ENCODE assay signal across 15 mouse cellular contexts in the genomic region with DNA sequence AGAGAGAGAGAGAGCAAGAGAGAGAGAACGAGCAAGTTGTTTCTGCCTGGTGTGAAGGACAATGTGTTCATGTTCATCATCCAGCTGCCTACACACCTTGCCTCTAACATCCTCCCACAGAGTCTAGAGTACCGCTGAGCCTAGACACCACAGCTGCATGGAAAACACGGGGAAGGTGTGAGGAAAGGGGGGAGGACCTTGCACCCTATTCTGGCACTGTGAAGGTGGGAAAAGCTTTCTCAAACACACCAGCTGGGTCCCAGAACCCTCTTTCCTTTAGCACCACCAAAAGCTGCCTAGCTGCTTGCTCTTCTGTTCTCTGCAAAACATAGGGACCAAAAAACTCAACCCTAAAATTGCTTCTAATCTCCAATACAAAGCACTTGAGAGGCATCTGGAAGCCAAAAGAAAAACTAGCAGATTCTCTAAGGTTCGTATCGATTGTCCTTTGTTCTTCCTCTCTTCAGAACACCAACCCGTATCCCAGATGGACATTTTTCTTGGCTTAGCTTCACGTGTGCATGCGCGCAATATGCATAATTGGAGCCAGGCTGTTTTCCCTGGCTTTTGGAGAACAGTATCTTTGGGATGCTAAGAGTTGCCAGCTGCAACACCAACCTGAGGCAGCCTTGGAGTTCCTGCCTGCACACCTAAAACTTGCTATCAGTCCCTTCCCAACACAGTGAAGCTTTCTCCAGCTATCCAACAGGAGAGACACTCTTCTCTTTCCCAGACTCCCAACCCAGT. TPM values are rescaled to one million over a fixed set of nuclear protein-coding genes. Genes with fewer than 3 reads are reported as not detected.
DNase-seq lines count a peak whose midpoint lies in the region; ATAC-seq and TF ChIP-seq lines count a peak whose summit lies in the region.
"Had no signal": no experiment of that assay in that cellular context is flagged by ENCODE, and none has a peak within 500 bp of the region (broad histone marks: within the 10 kb centered on the region; RNA-seq: fewer than 3 reads in every experiment).

No protein-coding gene starts in this region.

- no peak for TF ChIP-seq CTCF in brain, embryonic 14.5 days (IDR thresholded peaks at IDR 0.05; ENCODE audit: borderline replicate concordance, extremely low read depth, insufficient read depth, insufficient read length)

- peaks cover 44% of the 10 kb centered on the region for H3K4me1 ChIP-seq in heart, embryonic 13.5 days
- peaks cover 32% of the 10 kb centered on the region for H3K4me1 ChIP-seq in limb, embryonic 12.5 days (replicated peaks)

- no peak for TF ChIP-seq POLR2A in brain, embryonic 14.5 days (IDR thresholded peaks at IDR 0.05; ENCODE audit: borderline replicate concordance, extremely low read depth, insufficient read depth, insufficient read length, poor library complexity, severe bottlenecking)

- 0 out of 2 replicates have a peak overlapping the region, but pooled peaks have one; percentile 8 for H3K9ac ChIP-seq in heart, embryonic 13.5 days
- no peak overlapping the region for H3K9ac ChIP-seq in limb, embryonic 12.5 days (replicated peaks)
- H3K9ac ChIP-seq: kidney, embryonic 15.5 days; liver, embryonic 14.5 days; midbrain, embryonic 12.5 days had no signal

- WGBS in heart, embryonic 13.5 days: 69% methylated on average over 9 of the region's 9 CpGs
- 57% methylated on average over 9 of the region's 9 CpGs for WGBS in limb, embryonic 12.5 days

- peaks cover 7% of the 10 kb centered on the region; the same call in 1 of the 2 replicates for H3K9me3 ChIP-seq in heart, embryonic 13.5 days
- H3K9me3 ChIP-seq in limb, embryonic 12.5 days: no peaks in the 10 kb centered on the region
- H3K9me3 ChIP-seq: kidney, embryonic 15.5 days; midbrain, embryonic 12.5 days had no signal

- H3K4me2 ChIP-seq in heart, embryonic 13.5 days: no peak overlapping the region
- no peak overlapping the region for H3K4me2 ChIP-seq in limb, embryonic 12.5 days
- H3K4me2 ChIP-seq: kidney, embryonic 15.5 days; midbrain, embryonic 12.5 days had no signal

- no peak overlapping the region for H3K27ac ChIP-seq in heart, embryonic 13.5 days (replicated peaks)
- H3K27ac ChIP-seq in limb, embryonic 12.5 days: 0 out of 2 replicates have a peak overlapping the region, but pooled peaks have one; percentile 13
- H3K27ac ChIP-seq: kidney, embryonic 15.5 days; liver, embryonic 14.5 days; midbrain, embryonic 12.5 days had no signal

- ATAC-seq in heart, embryonic 13.5 days (ENCODE audit: extremely low read depth, insufficient number of reproducible peaks, low FRiP score, low TSS enrichment): no peak
- ATAC-seq in CD4-positive, CD25-positive, alpha-beta regulatory T cell, adult 4 months: peak; percentile 18
- no peak for ATAC-seq in limb, embryonic 12.5 days (ENCODE audit: insufficient number of reproducible peaks, insufficient read depth, low FRiP score, low TSS enrichment, low read depth)

- H3K4me3 ChIP-seq in heart, embryonic 13.5 days: no peak overlapping the region
- H3K4me3 ChIP-seq in limb, embryonic 12.5 days (replicated peaks): no peak overlapping the region
- H3K4me3 ChIP-seq: kidney, embryonic 15.5 days; midbrain, embryonic 12.5 days; myocyte had no signal

- no peaks in the 10 kb centered on the region for H3K27me3 ChIP-seq in heart, embryonic 13.5 days (replicated peaks)
- H3K27me3 ChIP-seq in limb, embryonic 12.5 days: peaks cover 9% of the 10 kb centered on the region
- H3K27me3 ChIP-seq: CH12.LX had no signal

- DNase-seq in heart, adult 9 months (ENCODE audit: low spot score in 2 of 2): no peak
- peak; percentile 39 for DNase-seq in brain, embryonic 14.5 days (ENCODE audit: low read depth)
- no peak for DNase-seq in lung, postnatal 25 days (ENCODE audit: low spot score)
- no peak for DNase-seq in thymus, postnatal 25 days
- DNase-seq: adrenal gland, postnatal 14 days; heart, adult 11 months; lung, postnatal 10 days had no signal

- peaks cover 9% of the 10 kb centered on the region; the same call in 1 of the 2 replicates for H3K36me3 ChIP-seq in heart, embryonic 13.5 days
- H3K36me3 ChIP-seq in limb, embryonic 12.5 days: peaks cover 6% of the 10 kb centered on the region; the same call in 1 of the 2 replicates
- H3K36me3 ChIP-seq: kidney, embryonic 15.5 days; midbrain, embryonic 12.5 days had no signal

RNA-seq across cellular contexts. Expression of gene Tgfbr3, which starts 6.7 kb away (rescaled TPM):
- polyA plus RNA-seq in heart, embryonic 13.5 days (2015; fragmentation: Nextera tagmentation; extraction: Ambion mirVana): 19.1 and 20.5 TPM in 2 replicates
- polyA plus RNA-seq in CD4-positive, CD25-positive, alpha-beta regulatory T cell, adult 4 months (2017; shearing (Covaris generic)): 1 to 10 TPM; 4.4 to 7.8 TPM
- polyA plus RNA-seq in brain, embryonic 14.5 days (2012; rRNA removed): 2.4 and 5.2 TPM in 2 replicates
- polyA plus RNA-seq in limb, embryonic 12.5 days (2016; fragmentation: Nextera tagmentation; extraction: Ambion mirVana): 17.5 and 20.3 TPM in 2 replicates

RNA-seq across cellular contexts. Expression of gene Brdt, which starts 48.2 kb away (rescaled TPM):
- polyA plus RNA-seq in heart, embryonic 13.5 days (2015; fragmentation: Nextera tagmentation; extraction: Ambion mirVana): 0.59 and 0.64 TPM in 2 replicates
- 1 to 10 TPM in 1 of 2 experiments, under 1 TPM in 1; 0.91 to 1.3 TPM for polyA plus RNA-seq in CD4-positive, CD25-positive, alpha-beta regulatory T cell, adult 4 months (2017; shearing (Covaris generic))
- 3.0 and 3.6 TPM in 2 replicates for polyA plus RNA-seq in brain, embryonic 14.5 days (2012; rRNA removed)
- 2.7 and 3.1 TPM in 2 replicates for polyA plus RNA-seq in limb, embryonic 12.5 days (2016; fragmentation: Nextera tagmentation; extraction: Ambion mirVana)
